Mouse (Mus musculus) heart, adult 2 months (tissue): Measurements from ENCODE around the gene B3galt6. TPM values are rescaled to one million over a fixed set of nuclear protein-coding genes. Genes with fewer than 3 reads are reported as not detected.

Experiments used
- DNase-seq, 2 experiments: peaks; one replicate each; pipeline ENCODE4 v3.0.0; 2021
- H3K27ac ChIP-seq: fragments of 200-600 bp; 2 replicates; pipeline ENCODE4 v1.8.1; 2022
- H3K27me3 ChIP-seq: fragments of 200-500 bp; 2 replicates; pipeline ENCODE4 v1.6.1; 2012; ENCODE audit warnings: mild to moderate bottlenecking, low read length, inconsistent platforms, mixed read lengths; ENCODE audit not compliant: control insufficient read depth, insufficient read depth
- H3K36me3 ChIP-seq: fragments of 200-500 bp; 2 replicates; pipeline ENCODE4 v1.6.1; 2012; ENCODE audit warnings: low read length, inconsistent platforms; ENCODE audit not compliant: control insufficient read depth, insufficient read depth
- H3K4me1 ChIP-seq: fragments of 200-500 bp; 2 replicates; pipeline ENCODE4 v1.6.1; 2011; ENCODE audit warnings: low read length; ENCODE audit not compliant: control insufficient read depth, insufficient read depth
- H3K4me3 ChIP-seq: fragments of 200-600 bp; 2 replicates; pipeline ENCODE4 v1.8.1; 2022
- H3K79me2 ChIP-seq: fragments of 200-500 bp; replicated peaks from 2 replicates; pipeline ENCODE4 v1.6.1; 2012; ENCODE audit warnings: mild to moderate bottlenecking, inconsistent platforms, low read length, moderate library complexity, mixed read lengths; ENCODE audit not compliant: control insufficient read depth, insufficient read depth
- H3K9ac ChIP-seq: fragments of 200-500 bp; 2 replicates; pipeline ENCODE4 v1.6.1; 2012; ENCODE audit warnings: low read depth, mild to moderate bottlenecking, control low read depth, inconsistent platforms, low read length, mixed read lengths
- CTCF ChIP-seq: fragments of 200-600 bp; IDR thresholded peaks from 2 replicates; pipeline ENCODE4 v1.8.1; 2022; ENCODE audit warnings: antibody characterized with exemption, mild to moderate bottlenecking, moderate library complexity
- EP300 ChIP-seq: fragments of 200-500 bp; IDR thresholded peaks from 2 replicates; pipeline ENCODE4 v1.6.1; 2011; ENCODE audit warnings: low read depth, low read length, control low read depth; ENCODE audit not compliant: insufficient read depth
- POLR2A ChIP-seq: fragments of 200-500 bp; IDR thresholded peaks from 2 replicates; pipeline ENCODE4 v1.6.1; 2011; ENCODE audit warnings: mild to moderate bottlenecking, low read depth, low read length, control low read depth; ENCODE audit not compliant: insufficient read depth
- WGBS: fragments of 180-500 bp; shearing (Covaris S2); methylation state at CpG from one replicate; pipeline ENCODE4 v1.1.7; 2018; 5-methylcytosine and 5-hydroxymethylcytosine counted together
- intact Hi-C: fragments of 180-260 bp; cut with DNase I; formaldehyde crosslinking; loops from one replicate; pipeline ENCODE4 v1.15.1; 2025
- long read RNA-seq: library from polyadenylated mRNA; stranded (forward); transcript quantifications from one replicate; pipeline ENCODE4 v2.0.0, GENCODE M21; 2021
- polyA plus RNA-seq: library from polyadenylated mRNA; depleted of rRNA; stranded (reverse); fragments of >200 nt; gene quantifications from 2 replicates; pipeline ENCODE4 v1.2.3, GENCODE M21; 2012; rRNA removed
- total RNA-seq, 2 experiments: library from RNA; stranded (reverse); gene quantifications; 2 replicates each; pipeline ENCODE4 v1.2.3; 2021

The B3galt6 gene
- total RNA-seq (1 to 10 TPM; 2.5 to 3.0 TPM), polyA plus RNA-seq (2.7 and 3.6 TPM in 2 replicates)
- long read RNA-seq, transcript B3galt6-201 (1 exons, 3,184 nt): major isoform, 21 of 21 reads
- long read RNA-seq, partial matches to known transcripts: 0 of 21 reads
- long read RNA-seq, other reads (novel, unspliced or antisense): 0 of 21 reads

- Histone ChIP-seq H3K36me3 (peaks cover 4% of the 10 kb centered on the region; the same call in 1 of the 2 replicates), H3K27ac (peak within 1 kb of the TSS; percentile 98), H3K4me1 (peaks cover 8% of the 10 kb centered on the region), H3K27me3 (no peaks in the 10 kb centered on the region), H3K9ac (peak within 1 kb of the TSS; percentile 99), H3K79me2 (peaks cover 5% of the 10 kb centered on the region; the same call in 1 of the 2 replicates), H3K4me3 (peak within 1 kb of the TSS; percentile 89)
- intact Hi-C loops: loop anchor here (5.0 kb wide), 3 partner anchors 40 to 125 kb away; partner anchors contain the start of genes Cptp, Ints11 and Ube2j2
- DNase-seq: peak in 1 of 2 experiments; percentile 89
- under 1% methylated on average over 99 of the region's 99 CpGs for WGBS
- TF ChIP-seq POLR2A: no peak
- peak; percentile 91 for TF ChIP-seq CTCF
- TF ChIP-seq EP300: 0 out of 2 replicates have a peak, but pooled peaks have one; percentile 53
These were observed at the start of gene B3galt6, which contains the start of gene Sdf4 for GRCm38 (mm10) chr4:155992241-155992905. TSS of gene B3galt6 (minus strand) at chr4:155992649. TSS of gene Sdf4 (plus strand) at chr4:155992872.

GRCm38 (mm10) chr4:156034901-156035300 lies 42.5 kb upstream of the B3galt6 start:
- H3K4me3 ChIP-seq: no peak overlapping the region
- no peak for DNase-seq
- TF ChIP-seq EP300 (no peak), POLR2A (no peak), CTCF (no peak)

GRCm38 (mm10) chr4:156034301-156034700 lies 41.9 kb upstream of the B3galt6 start:
- 74% methylated on average over 4 of the region's 4 CpGs for WGBS
- H3K27ac ChIP-seq: no peak overlapping the region
- H3K79me2 ChIP-seq: no peaks in the 10 kb centered on the region
- no peak for TF ChIP-seq EP300
- TF ChIP-seq POLR2A: no peak
- no peak overlapping the region for H3K9ac ChIP-seq
- intact Hi-C loops: loop anchor here (5.0 kb wide), 1 partner anchor 42 kb away; the partner anchor contains the start of genes B3galt6 and Sdf4
- no peak overlapping the region for H3K4me3 ChIP-seq
- H3K27me3 ChIP-seq: peaks cover 2% of the 10 kb centered on the region; the same call in 1 of the 2 replicates
- H3K4me1 ChIP-seq: peaks cover 14% of the 10 kb centered on the region
- no peaks in the 10 kb centered on the region for H3K36me3 ChIP-seq
- DNase-seq: no peak

More at GRCm38 (mm10) chr4:156034901-156035300, 42.5 kb upstream of the B3galt6 start:
- 9% methylated on average over 25 of the region's 25 CpGs for WGBS
- H3K27me3 ChIP-seq: peaks cover 2% of the 10 kb centered on the region; the same call in 1 of the 2 replicates
- peaks cover 14% of the 10 kb centered on the region for H3K4me1 ChIP-seq
- H3K27ac ChIP-seq: no peak overlapping the region
- H3K79me2 ChIP-seq: no peaks in the 10 kb centered on the region
- intact Hi-C loops: loop anchor here (5.0 kb wide), 1 partner anchor 43 kb away; the partner anchor contains the start of genes B3galt6 and Sdf4
- peak overlapping the region; percentile 11; the same call in 1 of the 2 replicates for H3K9ac ChIP-seq
- no peaks in the 10 kb centered on the region for H3K36me3 ChIP-seq

- WGBS: 32% methylated on average over 6 of the region's 6 CpGs
- peaks cover 14% of the 10 kb centered on the region for H3K4me1 ChIP-seq
- no peak overlapping the region for H3K4me3 ChIP-seq
- H3K9ac ChIP-seq: no peak overlapping the region
- intact Hi-C loops: loop anchor here (2.0 to 5.0 kb wide), 2 partner anchors 41 to 75 kb away; partner anchors contain the start of genes B3galt6 and Sdf4
- 0 out of 2 replicates have a peak, but pooled peaks have one; percentile 17 for TF ChIP-seq EP300
- TF ChIP-seq CTCF: peak; percentile 79
- TF ChIP-seq POLR2A: no peak
- no peaks in the 10 kb centered on the region for H3K79me2 ChIP-seq
- peak; percentile 42 to 57 for DNase-seq
- H3K27ac ChIP-seq: no peak overlapping the region
- no peaks in the 10 kb centered on the region for H3K36me3 ChIP-seq
- H3K27me3 ChIP-seq: peaks cover 2% of the 10 kb centered on the region; the same call in 1 of the 2 replicates
These were observed 41.1 kb upstream of the B3galt6 start for GRCm38 (mm10) chr4:156033476-156034119.

- Histone ChIP-seq H3K36me3 (no peaks in the 10 kb centered on the region), H3K27ac (peak overlapping the region; percentile 82), H3K27me3 (peaks cover 2% of the 10 kb centered on the region; the same call in 1 of the 2 replicates), H3K4me1 (peaks cover 14% of the 10 kb centered on the region), H3K9ac (no peak overlapping the region), H3K79me2 (no peaks in the 10 kb centered on the region), H3K4me3 (no peak overlapping the region)
- intact Hi-C loops: loop anchor here (2.0 to 5.0 kb wide), 2 partner anchors 41 to 74 kb away; partner anchors contain the start of genes B3galt6 and Sdf4
- 74% methylated on average over 4 of the region's 4 CpGs for WGBS
- TF ChIP-seq EP300 (no peak), CTCF (no peak), POLR2A (no peak)
- no peak for DNase-seq
These were observed 40.4 kb upstream of the B3galt6 start for GRCm38 (mm10) chr4:156032856-156033255.
